ENCODE assay signal across 22 mouse cellular contexts in genomic region chr1:153287443-153287842, GRCm38 (mm10). TPM values are rescaled to one million over a fixed set of nuclear protein-coding genes. Genes with fewer than 3 reads are reported as not detected.
DNase-seq lines count a peak whose midpoint lies in the region; ATAC-seq and TF ChIP-seq lines count a peak whose summit lies in the region.
"Had no signal": no experiment of that assay in that cellular context is flagged by ENCODE, and none has a peak within 500 bp of the region (broad histone marks: within the 10 kb centered on the region; RNA-seq: fewer than 3 reads in every experiment).

No protein-coding gene starts in this region.

- no peak for TF ChIP-seq EP300 in liver, postnatal 0 days (IDR thresholded peaks at IDR 0.05; ENCODE audit: low read depth)

- no peaks in the 10 kb centered on the region for H3K36me3 ChIP-seq in heart, embryonic 15.5 days
- H3K36me3 ChIP-seq in liver, postnatal 0 days (replicated peaks; ENCODE audit: insufficient read depth, low read length), result no peaks in the 10 kb centered on the region
- H3K36me3 ChIP-seq in liver, embryonic 12.5 days, result no peaks in the 10 kb centered on the region
- no peaks in the 10 kb centered on the region for H3K36me3 ChIP-seq in spleen, adult 2 months (ENCODE audit: control insufficient read depth, insufficient read depth, low read length)
- H3K36me3 ChIP-seq: hindbrain, embryonic 15.5 days; midbrain, embryonic 13.5 days; neural tube, embryonic 13.5 days had no signal

- TF ChIP-seq POLR2A in spleen, adult 2 months (IDR thresholded peaks at IDR 0.05; ENCODE audit: low read depth, low read length), result no peak

- no peaks in the 10 kb centered on the region for H3K27me3 ChIP-seq in heart, embryonic 15.5 days
- no peaks in the 10 kb centered on the region for H3K27me3 ChIP-seq in liver, postnatal 0 days (ENCODE audit: insufficient read depth, low read length)
- H3K27me3 ChIP-seq in liver, embryonic 12.5 days (replicated peaks), result no peaks in the 10 kb centered on the region
- no peaks in the 10 kb centered on the region for H3K27me3 ChIP-seq in spleen, adult 2 months (ENCODE audit: control insufficient read depth, insufficient read depth, low read length)
- H3K27me3 ChIP-seq: CH12.LX; hindbrain, embryonic 15.5 days; midbrain, embryonic 13.5 days; neural tube, embryonic 13.5 days had no signal

- no peak overlapping the region for H3K4me2 ChIP-seq in heart, embryonic 15.5 days
- H3K4me2 ChIP-seq in liver, postnatal 0 days (ENCODE audit: low read depth, low read length), result no peak overlapping the region
- no peak overlapping the region for H3K4me2 ChIP-seq in liver, embryonic 12.5 days
- H3K4me2 ChIP-seq: hindbrain, embryonic 15.5 days; midbrain, embryonic 13.5 days; neural tube, embryonic 13.5 days had no signal

- H3K9ac ChIP-seq in heart, embryonic 15.5 days, result no peak overlapping the region
- H3K9ac ChIP-seq in liver, postnatal 0 days (replicated peaks), result no peak overlapping the region
- no peak overlapping the region for H3K9ac ChIP-seq in liver, embryonic 12.5 days
- H3K9ac ChIP-seq: hindbrain, embryonic 15.5 days; liver, embryonic 14.5 days; midbrain, embryonic 13.5 days; neural tube, embryonic 13.5 days had no signal

- DNase-seq in heart, adult 11 months, result no peak
- no peak for DNase-seq in liver, postnatal 0 days
- DNase-seq in spleen, adult 2 months (ENCODE audit: low read depth in 1 of 2, low spot score in 2 of 2), result no peak
- no peak for DNase-seq in spleen, adult 18-20 months
- DNase-seq: adrenal gland, adult 8-10 months; cerebellum, adult 2 months; cerebellum, postnatal 14 days; kidney, adult 11 months; kidney, postnatal 14 days; left cerebral cortex, postnatal 4 days; right cerebral cortex, postnatal 4 days had no signal

- H3K9me3 ChIP-seq in heart, embryonic 15.5 days (replicated peaks), result no peaks in the 10 kb centered on the region
- H3K9me3 ChIP-seq in liver, postnatal 0 days (ENCODE audit: low read length), result 0 out of 2 replicates have a peak, but pooled peaks cover 2% of the 10 kb centered on the region
- H3K9me3 ChIP-seq in liver, embryonic 12.5 days (replicated peaks), result no peaks in the 10 kb centered on the region
- H3K9me3 ChIP-seq: G1E; hindbrain, embryonic 15.5 days; midbrain, embryonic 13.5 days; neural tube, embryonic 13.5 days had no signal

- 48% methylated on average over 5 of the region's 5 CpGs for WGBS in heart, embryonic 15.5 days
- 59% methylated on average over 5 of the region's 5 CpGs for WGBS in liver, postnatal 0 days (ENCODE audit: insufficient replicate concordance)
- 68% methylated on average over 5 of the region's 5 CpGs for WGBS in liver, embryonic 12.5 days (ENCODE audit: insufficient replicate concordance)
- WGBS in spleen, adult 2 months, result 85% methylated on average over 5 of the region's 5 CpGs

- H3K4me1 ChIP-seq in heart, embryonic 15.5 days (replicated peaks), result peaks cover 48% of the 10 kb centered on the region
- H3K4me1 ChIP-seq in liver, postnatal 0 days (ENCODE audit: insufficient read depth), result peaks cover 14% of the 10 kb centered on the region; the same call in 1 of the 2 replicates
- peaks cover 24% of the 10 kb centered on the region for H3K4me1 ChIP-seq in liver, embryonic 12.5 days
- peaks cover 8% of the 10 kb centered on the region; the same call in 1 of the 2 replicates for H3K4me1 ChIP-seq in spleen, adult 2 months (ENCODE audit: control insufficient read depth, insufficient read depth, insufficient read length)

- H3K4me3 ChIP-seq in heart, embryonic 15.5 days, result no peak overlapping the region
- no peak overlapping the region for H3K4me3 ChIP-seq in liver, postnatal 0 days (ENCODE audit: low read depth, low read length)
- H3K4me3 ChIP-seq in liver, embryonic 12.5 days, result no peak overlapping the region
- no peak overlapping the region for H3K4me3 ChIP-seq in spleen, adult 2 months (ENCODE audit: extremely low read depth, insufficient read depth, insufficient read length)
- H3K4me3 ChIP-seq: erythroblast, embryonic 14.5 days; hindbrain, embryonic 15.5 days; midbrain, embryonic 13.5 days; neural tube, embryonic 13.5 days had no signal

- TF ChIP-seq CTCF in liver, postnatal 0 days (IDR thresholded peaks at IDR 0.05; ENCODE audit: low read depth), result no peak
- TF ChIP-seq CTCF in spleen, adult 2 months (IDR thresholded peaks at IDR 0.05; ENCODE audit: extremely low read depth, insufficient read depth, insufficient read length, insufficient replicate concordance), result no peak

- ATAC-seq in heart, embryonic 15.5 days (replicated peaks; ENCODE audit: insufficient number of reproducible peaks, insufficient read depth, low FRiP score, low read depth), result no peak
- ATAC-seq in liver, postnatal 0 days, result peak; percentile 79
- no peak for ATAC-seq in liver, embryonic 12.5 days
- ATAC-seq: forebrain, embryonic 16.5 days; midbrain, embryonic 13.5 days had no signal

- 0 out of 2 replicates have a peak overlapping the region, but pooled peaks have one; percentile 11 for H3K27ac ChIP-seq in heart, embryonic 15.5 days
- no peak overlapping the region for H3K27ac ChIP-seq in liver, postnatal 0 days (ENCODE audit: low read depth)
- no peak overlapping the region for H3K27ac ChIP-seq in liver, embryonic 12.5 days
- peak overlapping the region; percentile 59 for H3K27ac ChIP-seq in spleen, adult 2 months (ENCODE audit: insufficient read depth, low read length)
- H3K27ac ChIP-seq: hindbrain, embryonic 15.5 days; liver, embryonic 14.5 days; macrophage; midbrain, embryonic 13.5 days; neural tube, embryonic 13.5 days had no signal

RNA-seq across cellular contexts. Expression of gene Lamc1, which starts 45.1 kb away (rescaled TPM):
- polyA plus RNA-seq in heart, embryonic 15.5 days (2015; fragmentation: Nextera tagmentation; extraction: Ambion mirVana), result 74.3 and 85.4 TPM in 2 replicates
- polyA plus RNA-seq in liver, postnatal 0 days (2015; fragmentation: Nextera tagmentation; extraction: Ambion mirVana), result 9.6 and 11.5 TPM in 2 replicates
- 14.8 and 15.7 TPM in 2 replicates for polyA plus RNA-seq in liver, embryonic 12.5 days (2016; fragmentation: Nextera tagmentation; extraction: Ambion mirVana)
- 13.0 and 15.7 TPM in 2 replicates for polyA plus RNA-seq in spleen, adult 2 months (2012; rRNA removed)

Comparison
In these comparisons a context has a peak if more than half of its experiments do, and no peak if none do; other contexts are left out.
1. H3K27ac ChIP-seq: peak in heart, embryonic 15.5 days (single experiment) and spleen, adult 2 months (single experiment); none in liver, postnatal 0 days (single experiment) and liver, embryonic 12.5 days (single experiment).